Mouse (Mus musculus) erythroblast, embryonic 14.5 days (primary cell): Measurements from ENCODE around the gene Bbs7.

Experiments
- GATA1 ChIP-seq: IDR thresholded peaks from 2 replicates; pipeline ENCODE4 v1.6.1; 2012; ENCODE audit warnings: low read length, inconsistent platforms, mixed read lengths
- TAL1 ChIP-seq: IDR thresholded peaks from 3 replicates; pipeline ENCODE4 v1.6.1; 2012; ENCODE audit warnings: low read length, inconsistent platforms, mixed read lengths

DNA sequence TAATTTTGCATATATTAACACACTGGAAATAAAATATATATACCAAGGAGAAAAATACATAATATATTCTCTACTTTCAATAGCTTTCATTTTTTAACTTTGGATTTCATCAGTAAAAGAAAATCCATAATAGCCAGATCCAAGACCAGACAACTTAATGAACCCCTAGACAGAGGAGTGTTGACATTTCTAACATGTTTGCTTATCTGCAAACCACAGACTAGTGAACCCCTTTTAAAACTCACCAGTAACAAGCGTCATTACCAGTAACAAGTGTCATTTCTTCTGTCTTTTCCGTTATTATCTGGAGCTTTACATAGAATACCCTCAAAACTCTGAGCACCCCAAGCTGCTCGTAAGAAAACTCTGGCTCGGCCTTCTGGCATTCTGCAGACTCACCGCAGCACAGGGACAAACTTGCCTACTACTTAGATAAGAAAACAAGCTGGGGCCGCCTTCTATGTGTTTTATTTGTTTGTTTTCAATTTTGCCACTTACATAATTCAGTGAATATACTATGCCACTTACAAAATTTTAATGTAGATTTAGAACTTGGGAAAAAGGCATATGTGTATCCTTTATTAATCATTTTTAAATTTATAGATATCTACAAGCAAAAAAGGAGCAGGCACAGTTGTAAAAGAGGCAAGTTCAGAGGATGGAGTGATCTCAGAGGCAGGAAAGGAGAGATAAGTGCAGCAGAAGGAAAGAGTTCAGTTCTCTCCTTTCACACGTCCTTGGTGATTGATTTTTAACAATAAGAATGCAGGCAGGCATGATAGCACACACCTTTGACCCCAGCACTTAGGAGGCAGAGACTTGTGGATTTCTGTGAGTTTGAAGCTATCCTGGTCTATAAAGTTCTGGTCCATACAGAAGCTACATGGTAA lies 7.1 kb downstream of the Bbs7 start:
- no peak for TF ChIP-seq TAL1
- no peak for TF ChIP-seq GATA1
